Mouse (Mus musculus) limb, embryonic 12.5 days (tissue): ENCODE measurements around the gene Syt13. TPM values are rescaled to one million over a fixed set of nuclear protein-coding genes. Genes with fewer than 3 reads are reported as not detected.

Source experiments
- ATAC-seq: fragments of 200-750 bp; cut with Nextera tagmentation; 2 replicates; pipeline ENCODE4 v1.8.0; 2017; ENCODE audit warnings: low read depth, moderate TSS enrichment; ENCODE audit not compliant: insufficient number of reproducible peaks, insufficient read depth, low FRiP score, low TSS enrichment
- H3K27ac ChIP-seq: fragments of 300-500 bp; sonication (generic); 2 replicates; pipeline ENCODE4 v1.5.1; 2016; ENCODE audit warnings: mild to moderate bottlenecking, moderate library complexity
- H3K27me3 ChIP-seq: fragments of 300-500 bp; sonication (generic); 2 replicates; pipeline ENCODE4 v1.6.1; 2016; ENCODE audit warnings: mild to moderate bottlenecking, moderate library complexity
- H3K36me3 ChIP-seq: fragments of 300-500 bp; sonication (generic); 2 replicates; pipeline ENCODE4 v1.6.1; 2016; ENCODE audit warnings: mild to moderate bottlenecking, moderate library complexity
- H3K4me1 ChIP-seq: fragments of 300-500 bp; sonication (generic); replicated peaks from 2 replicates; pipeline ENCODE4 v1.6.1; 2016
- H3K4me2 ChIP-seq: fragments of 300-500 bp; sonication (generic); 2 replicates; pipeline ENCODE4 v1.6.1; 2016; ENCODE audit warnings: mild to moderate bottlenecking, moderate library complexity
- H3K4me3 ChIP-seq: fragments of 300-500 bp; sonication (generic); replicated peaks from 2 replicates; pipeline ENCODE4 v1.5.1; 2016; ENCODE audit warnings: mild to moderate bottlenecking
- H3K9ac ChIP-seq: fragments of 300-500 bp; sonication (generic); replicated peaks from 2 replicates; pipeline ENCODE4 v1.6.1; 2016; ENCODE audit warnings: mild to moderate bottlenecking, moderate library complexity
- H3K9me3 ChIP-seq: fragments of 300-500 bp; sonication (generic); 2 replicates; pipeline ENCODE4 v1.6.1; 2016; ENCODE audit warnings: mild to moderate bottlenecking, moderate library complexity
- WGBS: fragments of 180-500 bp; shearing (Covaris S2); methylation state at CpG from one replicate; pipeline ENCODE4 v1.1.7; 2016; 5-methylcytosine and 5-hydroxymethylcytosine counted together
- polyA plus RNA-seq: library from polyadenylated mRNA; unstranded; fragments of >200 nt; fragmentation: Nextera tagmentation; extraction: Ambion mirVana; gene quantifications from 2 replicates; pipeline ENCODE4 v1.2.1, GENCODE M21; 2016

The Syt13 gene
- polyA plus RNA-seq, 1 experiment from 2014 or later, result 5.4 TPM

GRCm38 (mm10) chr2:92964345-92964744 is 49.4 kb downstream of the Syt13 start:
- WGBS, result 97% methylated on average over 1 of the region's 1 CpGs
- ATAC-seq, result no peak

GRCm38 (mm10) chr2:92966257-92966656 is 51.4 kb downstream of the Syt13 start:
- no peak overlapping the region for H3K4me2 ChIP-seq
- H3K4me1 ChIP-seq, result peaks cover 21% of the 10 kb centered on the region
- H3K27me3 ChIP-seq, result no peaks in the 10 kb centered on the region
- no peak overlapping the region for H3K27ac ChIP-seq
- 50% methylated on average over 8 of the region's 8 CpGs for WGBS
- H3K9ac ChIP-seq, result no peak overlapping the region
- H3K4me3 ChIP-seq, result no peak overlapping the region
- peaks cover 15% of the 10 kb centered on the region for H3K36me3 ChIP-seq
- ATAC-seq, result no peak
- no peaks in the 10 kb centered on the region for H3K9me3 ChIP-seq

More at GRCm38 (mm10) chr2:92964345-92964744, 49.4 kb downstream of the Syt13 start:
- no peaks in the 10 kb centered on the region for H3K27me3 ChIP-seq
- peaks cover 21% of the 10 kb centered on the region for H3K4me1 ChIP-seq
- H3K36me3 ChIP-seq, result peaks cover 4% of the 10 kb centered on the region
- H3K4me3 ChIP-seq, result no peak overlapping the region
- no peak overlapping the region for H3K4me2 ChIP-seq
- no peak overlapping the region for H3K27ac ChIP-seq
- H3K9me3 ChIP-seq, result no peaks in the 10 kb centered on the region
- no peak overlapping the region for H3K9ac ChIP-seq

- Histone ChIP-seq H3K9ac (0 out of 2 replicates have a peak overlapping the region, but pooled peaks have one; percentile 27), H3K4me2 (no peak overlapping the region)
- 28% methylated on average over 10 of the region's 10 CpGs for WGBS
Measured at GRCm38 (mm10) chr2:92967032-92967838, 52.3 kb downstream of the Syt13 start.

DNA sequence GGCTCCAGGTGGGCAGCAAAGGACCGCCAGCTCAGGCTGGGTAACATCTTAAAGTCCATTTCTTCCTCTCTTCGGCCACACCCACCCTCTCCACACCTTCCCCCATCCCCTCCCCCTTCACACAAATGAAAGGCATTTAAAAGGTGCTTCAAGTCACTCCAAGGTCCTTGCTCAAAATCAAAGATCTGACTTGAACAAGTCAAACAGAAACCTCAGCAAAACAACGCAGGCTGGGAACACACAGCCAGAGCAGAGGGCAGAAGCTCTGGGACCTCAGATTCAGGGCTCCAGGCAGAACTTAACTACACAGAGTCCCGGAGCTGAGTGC is 52.9 kb downstream of the Syt13 start:
- H3K4me3 ChIP-seq, result no peak overlapping the region
- H3K27ac ChIP-seq, result peak overlapping the region; percentile 50; the same call in 1 of the 2 replicates
- no peaks in the 10 kb centered on the region for H3K27me3 ChIP-seq
- no peak overlapping the region for H3K4me2 ChIP-seq
- ATAC-seq, result no peak
- H3K4me1 ChIP-seq, result peaks cover 21% of the 10 kb centered on the region
- H3K36me3 ChIP-seq, result peaks cover 31% of the 10 kb centered on the region
- WGBS, result 35% methylated on average over 4 of the region's 4 CpGs
- H3K9me3 ChIP-seq, result no peaks in the 10 kb centered on the region
- H3K9ac ChIP-seq, result no peak overlapping the region; the same call in 1 of the 2 replicates

More at GRCm38 (mm10) chr2:92967032-92967838, 52.3 kb downstream of the Syt13 start:
- Histone ChIP-seq H3K27me3 (no peaks in the 10 kb centered on the region), H3K9me3 (no peaks in the 10 kb centered on the region), H3K36me3 (peaks cover 25% of the 10 kb centered on the region), H3K4me3 (no peak overlapping the region), H3K27ac (peak overlapping the region; percentile 50; the same call in 1 of the 2 replicates), H3K4me1 (peaks cover 21% of the 10 kb centered on the region)
- ATAC-seq, result no peak

DNA sequence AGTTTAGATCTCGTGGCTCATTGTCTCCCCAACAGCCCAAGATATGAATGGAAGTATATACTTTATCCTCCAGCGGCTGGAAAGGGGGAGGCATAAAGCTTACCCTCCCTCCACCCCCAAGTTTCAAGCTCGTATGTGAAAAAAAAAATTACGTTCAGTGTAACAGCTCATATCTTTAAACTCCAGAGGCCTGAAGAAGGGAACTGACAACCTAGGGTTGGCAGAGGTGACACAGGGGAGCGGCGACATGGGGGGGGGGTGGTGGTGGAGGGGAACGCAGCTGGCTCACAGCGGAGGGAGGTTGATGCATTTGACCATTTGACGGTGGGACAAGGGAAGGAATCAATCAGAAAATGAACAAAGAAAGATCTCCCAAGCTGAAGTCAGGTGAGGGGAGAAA is 56.2 kb downstream of the Syt13 start:
- 77% methylated on average over 9 of the region's 9 CpGs for WGBS
- Histone ChIP-seq H3K4me3 (no peak overlapping the region), H3K9ac (no peak overlapping the region), H3K9me3 (no peaks in the 10 kb centered on the region), H3K4me1 (peaks cover 21% of the 10 kb centered on the region), H3K27ac (no peak overlapping the region), H3K27me3 (no peaks in the 10 kb centered on the region), H3K36me3 (peaks cover 62% of the 10 kb centered on the region), H3K4me2 (no peak overlapping the region)
- ATAC-seq, result no peak

DNA sequence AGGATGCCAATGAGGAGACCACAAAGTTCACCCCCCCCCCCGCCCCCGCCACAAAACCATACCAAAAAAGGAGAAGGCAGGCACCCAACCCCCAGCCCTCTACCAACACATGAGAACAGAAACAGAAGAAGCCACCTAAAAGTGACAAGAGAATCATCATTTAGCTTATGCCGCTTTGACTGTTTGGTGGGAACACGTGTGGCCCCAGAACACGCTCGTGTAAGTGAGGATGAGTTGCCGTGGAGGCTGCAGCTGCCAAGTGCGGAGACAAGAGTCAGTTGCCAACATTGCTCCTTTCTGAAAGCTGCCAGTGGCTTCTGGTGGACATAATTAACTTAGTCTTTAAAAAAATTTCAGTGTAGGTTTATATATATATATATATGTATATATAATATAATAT is 56.6 kb downstream of the Syt13 start:
- ATAC-seq, result no peak
- Histone ChIP-seq H3K9ac (no peak overlapping the region), H3K4me3 (no peak overlapping the region), H3K4me2 (no peak overlapping the region), H3K27ac (no peak overlapping the region), H3K4me1 (peaks cover 19% of the 10 kb centered on the region), H3K9me3 (no peaks in the 10 kb centered on the region), H3K27me3 (no peaks in the 10 kb centered on the region), H3K36me3 (peaks cover 66% of the 10 kb centered on the region)
- 88% methylated on average over 8 of the region's 8 CpGs for WGBS

GRCm38 (mm10) chr2:92972071-92972470 is 57.2 kb downstream of the Syt13 start:
- H3K9me3 ChIP-seq, result no peaks in the 10 kb centered on the region
- H3K27ac ChIP-seq, result no peak overlapping the region
- 92% methylated on average over 17 of the region's 17 CpGs for WGBS
- no peak overlapping the region for H3K4me3 ChIP-seq
- H3K9ac ChIP-seq, result no peak overlapping the region
- no peaks in the 10 kb centered on the region for H3K27me3 ChIP-seq
- no peak overlapping the region for H3K4me2 ChIP-seq
- no peak for ATAC-seq
- H3K36me3 ChIP-seq, result peaks cover 72% of the 10 kb centered on the region
- peaks cover 14% of the 10 kb centered on the region for H3K4me1 ChIP-seq

GRCm38 (mm10) chr2:92973646-92974045 is 58.7 kb downstream of the Syt13 start:
- 95% methylated on average over 20 of the region's 20 CpGs for WGBS
- no peaks in the 10 kb centered on the region for H3K27me3 ChIP-seq
- H3K36me3 ChIP-seq, result peaks cover 82% of the 10 kb centered on the region
- H3K4me2 ChIP-seq, result no peak overlapping the region
- H3K4me3 ChIP-seq, result no peak overlapping the region
- no peaks in the 10 kb centered on the region for H3K9me3 ChIP-seq
- H3K9ac ChIP-seq, result no peak overlapping the region
- no peaks in the 10 kb centered on the region for H3K4me1 ChIP-seq
- H3K27ac ChIP-seq, result no peak overlapping the region
- no peak for ATAC-seq

DNA sequence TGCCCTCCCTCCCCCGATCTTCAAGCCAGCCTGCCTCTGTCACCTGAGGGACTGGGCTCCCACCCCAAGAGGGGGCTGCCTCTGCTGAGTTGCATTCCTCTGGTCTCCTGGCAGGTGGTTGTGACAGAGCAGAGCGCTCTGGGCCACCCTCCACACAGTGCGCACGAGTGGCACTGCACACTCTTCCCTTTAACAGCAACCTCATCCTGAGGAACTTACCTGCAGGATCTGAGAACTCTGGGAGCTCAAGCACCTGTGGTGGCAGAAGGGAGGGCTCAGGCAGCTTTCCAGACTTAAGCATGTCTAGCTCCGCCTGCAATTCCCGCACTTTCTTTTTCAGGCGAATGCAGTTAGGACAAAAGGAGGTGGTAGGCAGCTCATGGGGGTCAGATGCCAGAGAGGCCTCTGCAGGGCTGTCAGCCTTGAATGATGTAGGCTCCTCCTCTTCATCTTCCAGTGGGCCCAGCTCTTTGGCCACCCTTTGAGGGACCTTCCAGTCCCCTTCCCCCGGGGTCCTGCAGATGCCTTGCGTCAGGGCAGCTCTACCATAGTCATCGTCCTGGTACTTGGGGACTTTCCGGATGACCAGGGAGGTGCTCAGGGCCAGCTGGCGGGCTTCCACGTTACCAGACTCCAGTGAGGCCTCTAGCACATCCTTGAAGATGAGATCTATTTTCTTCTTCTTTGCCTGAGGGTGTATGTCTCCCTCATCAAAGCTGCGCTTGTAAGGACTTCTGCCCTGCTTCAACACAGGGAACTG is 60.3 kb downstream of the Syt13 start:
- Histone ChIP-seq H3K27me3 (no peaks in the 10 kb centered on the region), H3K9ac (no peak overlapping the region), H3K4me2 (no peak overlapping the region), H3K4me1 (no peaks in the 10 kb centered on the region), H3K27ac (no peak overlapping the region), H3K9me3 (no peaks in the 10 kb centered on the region), H3K4me3 (no peak overlapping the region), H3K36me3 (peaks cover 87% of the 10 kb centered on the region)
- 80% methylated on average over 14 of the region's 14 CpGs for WGBS
- no peak for ATAC-seq

DNA sequence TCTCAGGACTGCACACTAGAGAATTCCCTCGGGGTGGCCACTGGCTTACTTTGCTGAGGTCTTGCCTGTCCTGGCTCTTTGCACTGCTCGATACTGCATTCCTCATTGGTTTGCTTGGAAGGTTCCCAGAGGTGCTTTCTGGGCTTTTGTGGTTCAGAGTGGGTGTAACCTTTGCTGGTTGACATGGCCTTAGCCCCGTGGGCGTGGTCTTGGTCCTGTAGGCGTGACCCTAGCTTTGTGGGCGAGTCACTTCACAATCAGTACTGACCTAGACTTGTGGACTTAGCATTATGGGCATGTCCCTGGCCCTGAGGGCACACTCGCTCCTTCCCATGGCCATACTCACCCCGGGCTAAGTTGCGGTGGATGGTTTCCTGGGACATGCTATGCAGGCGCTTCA is 65.3 kb downstream of the Syt13 start:
- Histone ChIP-seq H3K36me3 (peaks cover 67% of the 10 kb centered on the region), H3K4me2 (no peak overlapping the region), H3K4me3 (no peak overlapping the region), H3K4me1 (no peaks in the 10 kb centered on the region), H3K9me3 (no peaks in the 10 kb centered on the region), H3K27me3 (no peaks in the 10 kb centered on the region), H3K27ac (no peak overlapping the region), H3K9ac (no peak overlapping the region)
- WGBS, result 90% methylated on average over 10 of the region's 10 CpGs
- ATAC-seq, result peak; percentile 52; the same call in 1 of the 2 replicates

GRCm38 (mm10) chr2:92982591-92983272 is 67.8 kb downstream of the Syt13 start:
- H3K4me3 ChIP-seq, result no peak overlapping the region
- H3K9me3 ChIP-seq, result no peaks in the 10 kb centered on the region
- no peak for ATAC-seq
- no peaks in the 10 kb centered on the region for H3K27me3 ChIP-seq
- H3K36me3 ChIP-seq, result peaks cover 64% of the 10 kb centered on the region
- no peak overlapping the region for H3K27ac ChIP-seq
- no peak overlapping the region for H3K9ac ChIP-seq
- 60% methylated on average over 8 of the region's 8 CpGs for WGBS
- H3K4me2 ChIP-seq, result no peak overlapping the region
- peaks cover 8% of the 10 kb centered on the region for H3K4me1 ChIP-seq
